Mouse (Mus musculus): ENCODE measurements around the gene Dtymk.

The Dtymk gene

GRCm38 (mm10) chr1:93804818-93805217 lies 3.1 kb upstream of the Dtymk start:
- 75% methylated on average over 4 of the region's 4 CpGs for WGBS

GRCm38 (mm10) chr1:93803556-93804507 lies 2.1 kb upstream of the Dtymk start, which contains the start of gene Ing5:
Ing5 (plus strand) TSS chr1:93803965.
- WGBS = under 1% methylated on average over 94 of the region's 94 CpGs

GRCm38 (mm10) chr1:93802771-93803170 lies 1.0 kb upstream of the Dtymk start:
- 79% methylated on average over 5 of the region's 5 CpGs for WGBS

- WGBS = 77% methylated on average over 21 of the region's 21 CpGs
These were observed 847 bp downstream of the Dtymk start for GRCm38 (mm10) chr1:93800670-93801503.

GRCm38 (mm10) chr1:93795886-93796285 lies 5.8 kb downstream of the Dtymk start:
- 41% methylated on average over 8 of the region's 8 CpGs for WGBS

GRCm38 (mm10) chr1:93794526-93794925 lies 7.2 kb downstream of the Dtymk start:
- WGBS = 92% methylated on average over 8 of the region's 8 CpGs

GRCm38 (mm10) chr1:93786912-93787311 lies 14.8 kb downstream of the Dtymk start:
- WGBS = 86% methylated on average over 2 of the region's 2 CpGs

- 88% methylated on average over 5 of the region's 5 CpGs for WGBS
These were observed 25.0 kb downstream of the Dtymk start for GRCm38 (mm10) chr1:93776686-93777085.

- WGBS = 67% methylated on average over 3 of the region's 3 CpGs
These were observed 31.8 kb downstream of the Dtymk start for GRCm38 (mm10) chr1:93769901-93770300.

- WGBS = 97% methylated on average over 6 of the region's 6 CpGs
These were observed 34.1 kb downstream of the Dtymk start for GRCm38 (mm10) chr1:93767600-93767999.

GRCm38 (mm10) chr1:93764871-93765591 lies 36.7 kb downstream of the Dtymk start:
- WGBS = 74% methylated on average over 9 of the region's 9 CpGs

GRCm38 (mm10) chr1:93763531-93763930 lies 38.2 kb downstream of the Dtymk start:
- WGBS = 91% methylated on average over 3 of the region's 3 CpGs

- WGBS = 97% methylated on average over 1 of the region's 1 CpGs
These were observed 41.7 kb downstream of the Dtymk start for GRCm38 (mm10) chr1:93760076-93760475.

- WGBS = 16% methylated on average over 7 of the region's 7 CpGs
These were observed 46.1 kb downstream of the Dtymk start for GRCm38 (mm10) chr1:93755618-93756017.

- under 1% methylated on average over 13 of the region's 13 CpGs for WGBS
These were observed 46.5 kb downstream of the Dtymk start for GRCm38 (mm10) chr1:93755291-93755610.

- 1% methylated on average over 103 of the region's 121 CpGs for WGBS
These were observed 47.0 kb downstream of the Dtymk start, which contains the start of gene Thap4 for GRCm38 (mm10) chr1:93754573-93755290. Thap4 (minus strand) TSS chr1:93754864.

- WGBS = under 1% methylated on average over 59 of the region's 59 CpGs
These were observed 47.7 kb downstream of the Dtymk start for GRCm38 (mm10) chr1:93753911-93754572.

- WGBS = 86% methylated on average over 6 of the region's 6 CpGs
These were observed 50.4 kb downstream of the Dtymk start, which contains the start of gene Atg4b for GRCm38 (mm10) chr1:93751290-93751689. Atg4b (plus strand) TSS chr1:93751500.

GRCm38 (mm10) chr1:93748539-93748938 lies 53.2 kb downstream of the Dtymk start:
- 94% methylated on average over 1 of the region's 1 CpGs for WGBS

- WGBS = 89% methylated on average over 5 of the region's 5 CpGs
These were observed 55.6 kb downstream of the Dtymk start for GRCm38 (mm10) chr1:93746179-93746578.
